Mouse (Mus musculus) small intestine, adult 2 months (tissue): ENCODE measurements at regions not wholly inside any gene's neighbourhood (a gene's known extent, or its start where the extent isn't known, plus 50 kb on each side); places are given as distances from the start of the nearest gene placed in this dataset.

Experiments
- H3K27ac ChIP-seq: fragments of 200-500 bp; 2 replicates; pipeline ENCODE4 v1.5.1; 2012; ENCODE audit warnings: low read depth, low read length, control low read depth, inconsistent platforms; ENCODE audit not compliant: insufficient read depth
- H3K27me3 ChIP-seq: fragments of 200-500 bp; 2 replicates; pipeline ENCODE4 v1.6.1; 2012; ENCODE audit warnings: mild to moderate bottlenecking, moderate library complexity, low read length, inconsistent platforms; ENCODE audit not compliant: control insufficient read depth, insufficient read depth
- H3K36me3 ChIP-seq: fragments of 200-500 bp; 2 replicates; pipeline ENCODE4 v1.6.1; 2012; ENCODE audit warnings: mild to moderate bottlenecking, low read length, control low read depth, inconsistent platforms; ENCODE audit not compliant: control insufficient read depth, insufficient read depth
- H3K4me1 ChIP-seq: fragments of 200-500 bp; 2 replicates; pipeline ENCODE4 v1.6.1; 2012; ENCODE audit warnings: low read length, inconsistent platforms, mixed read lengths; ENCODE audit not compliant: control insufficient read depth, insufficient read depth, insufficient read length
- H3K4me3 ChIP-seq: fragments of 200-500 bp; 2 replicates; pipeline ENCODE4 v1.5.1; 2012; ENCODE audit warnings: low read depth, mild to moderate bottlenecking, control low read depth, inconsistent platforms, low read length, moderate library complexity
- CTCF ChIP-seq: fragments of 200-500 bp; IDR thresholded peaks from 2 replicates; pipeline ENCODE4 v1.5.1; 2012; ENCODE audit warnings: low read depth, mild to moderate bottlenecking, control low read depth, inconsistent platforms, low read length, moderate library complexity, mixed read lengths; ENCODE audit not compliant: insufficient replicate concordance, insufficient read length; ENCODE audit errors: extremely low read depth
- POLR2A ChIP-seq: fragments of 200-500 bp; IDR thresholded peaks from 2 replicates; pipeline ENCODE4 v1.6.1; 2012; ENCODE audit warnings: low read depth, mild to moderate bottlenecking, control low read depth, inconsistent platforms, low read length, moderate library complexity
- WGBS: fragments of 180-500 bp; shearing (Covaris S2); methylation state at CpG from one replicate; pipeline ENCODE4 v1.1.7; 2018; 5-methylcytosine and 5-hydroxymethylcytosine counted together

DNA sequence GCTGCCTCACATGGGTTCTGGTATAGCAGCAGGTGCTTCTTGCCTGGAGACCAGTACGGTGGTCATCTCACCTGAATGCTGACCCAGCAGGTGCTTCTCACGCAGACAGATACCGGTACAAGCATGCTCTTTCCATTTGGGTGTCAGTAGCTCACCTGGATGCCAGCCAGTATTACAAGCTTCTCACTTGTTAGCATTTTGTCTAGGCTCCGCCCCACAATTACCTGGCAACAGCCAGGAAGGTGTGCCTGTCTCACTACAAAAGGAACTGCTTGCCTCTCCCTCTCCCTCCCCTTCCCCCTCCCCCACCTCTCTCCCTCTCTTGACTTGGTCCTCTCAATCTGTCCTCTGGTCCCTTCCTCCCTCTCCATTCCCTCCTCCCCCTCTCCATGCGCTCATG is 82.8 kb downstream of the Barx1 start:
- Histone ChIP-seq H3K27ac (no peak overlapping the region), H3K27me3 (no peaks in the 10 kb centered on the region), H3K4me3 (no peak overlapping the region), H3K36me3 (no peaks in the 10 kb centered on the region), H3K4me1 (no peaks in the 10 kb centered on the region; the same call in 1 of the 2 replicates)
- WGBS = 16% methylated on average over 5 of the region's 5 CpGs
- TF ChIP-seq POLR2A = no peak
- no peak for TF ChIP-seq CTCF

DNA sequence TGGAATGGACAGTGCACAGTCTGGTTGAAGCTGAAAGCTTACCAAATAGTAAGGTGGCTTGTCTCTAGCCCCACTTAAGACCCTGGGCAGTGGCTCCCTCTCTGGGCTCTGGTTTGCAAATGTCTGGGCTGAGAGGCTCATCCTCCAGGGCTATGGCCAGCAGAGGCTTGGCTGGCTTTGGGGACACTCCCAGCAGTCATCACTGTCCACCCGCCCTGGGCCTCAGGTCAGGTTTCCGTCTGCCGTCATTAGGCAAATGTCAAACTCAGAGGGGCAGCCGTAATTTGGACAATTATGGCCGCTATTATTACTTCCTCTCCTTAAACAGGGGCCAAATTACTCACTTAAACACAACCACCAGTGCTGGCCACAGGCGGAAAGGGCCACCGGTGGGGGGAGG is 83.5 kb downstream of the Barx1 start:
- Histone ChIP-seq H3K4me1 (no peaks in the 10 kb centered on the region; the same call in 1 of the 2 replicates), H3K27ac (no peak overlapping the region), H3K4me3 (no peak overlapping the region), H3K36me3 (no peaks in the 10 kb centered on the region), H3K27me3 (no peaks in the 10 kb centered on the region)
- WGBS = 56% methylated on average over 7 of the region's 7 CpGs
- TF ChIP-seq POLR2A (no peak), CTCF (no peak)
